In genomic region chr10:93418712-93419234, GRCm38 (mm10) we compare ENCODE assay signal across 13 mouse cellular contexts. TPM values are rescaled to one million over a fixed set of nuclear protein-coding genes. Genes with fewer than 3 reads are reported as not detected.
DNase-seq lines count a peak whose midpoint lies in the region; ATAC-seq and TF ChIP-seq lines count a peak whose summit lies in the region.
"Had no signal": no experiment of that assay in that cellular context is flagged by ENCODE, and none has a peak within 500 bp of the region (broad histone marks: within the 10 kb centered on the region; RNA-seq: fewer than 3 reads in every experiment).

No protein-coding gene starts in this region.

- ATAC-seq in midbrain, embryonic 11.5 days (ENCODE audit: low FRiP score), result no peak
- no peak for ATAC-seq in midbrain, postnatal 0 days (ENCODE audit: low FRiP score)
- ATAC-seq in kidney, embryonic 16.5 days (ENCODE audit: low FRiP score, low TSS enrichment), result peak; percentile 73; the same call in 1 of the 2 replicates
- ATAC-seq: midbrain, embryonic 16.5 days had no signal

- H3K4me3 ChIP-seq in midbrain, embryonic 11.5 days (ENCODE audit: low read depth, low read length), result no peak overlapping the region
- no peak overlapping the region for H3K4me3 ChIP-seq in midbrain, postnatal 0 days (ENCODE audit: low read depth, low read length)
- no peak overlapping the region for H3K4me3 ChIP-seq in kidney, embryonic 16.5 days (ENCODE audit: low read length)
- H3K4me3 ChIP-seq: liver, embryonic 15.5 days had no signal

- WGBS in midbrain, embryonic 11.5 days, result 92% methylated on average over 13 of the region's 13 CpGs
- WGBS in midbrain, postnatal 0 days, result 82% methylated on average over 13 of the region's 13 CpGs
- 69% methylated on average over 13 of the region's 13 CpGs for WGBS in kidney, embryonic 16.5 days

- no peaks in the 10 kb centered on the region for H3K4me1 ChIP-seq in midbrain, embryonic 11.5 days (ENCODE audit: control insufficient read depth, insufficient read depth, low read length)
- H3K4me1 ChIP-seq in midbrain, postnatal 0 days (ENCODE audit: insufficient read depth, low read length), result no peaks in the 10 kb centered on the region
- 0 out of 2 replicates have a peak, but pooled peaks cover 8% of the 10 kb centered on the region for H3K4me1 ChIP-seq in kidney, embryonic 16.5 days (ENCODE audit: insufficient read depth, low read length)

- H3K9me3 ChIP-seq in midbrain, embryonic 11.5 days (ENCODE audit: control insufficient read depth, low read length), result no peaks in the 10 kb centered on the region
- no peaks in the 10 kb centered on the region for H3K9me3 ChIP-seq in midbrain, postnatal 0 days (ENCODE audit: low read length)
- peaks cover 6% of the 10 kb centered on the region for H3K9me3 ChIP-seq in kidney, embryonic 16.5 days (ENCODE audit: low read length)
- H3K9me3 ChIP-seq: G1E; liver, embryonic 15.5 days had no signal

- H3K9ac ChIP-seq in midbrain, embryonic 11.5 days (ENCODE audit: low read length), result no peak overlapping the region
- no peak overlapping the region for H3K9ac ChIP-seq in midbrain, postnatal 0 days (replicated peaks; ENCODE audit: low read length, poor library complexity, severe bottlenecking)
- H3K9ac ChIP-seq in kidney, embryonic 16.5 days (replicated peaks; ENCODE audit: low read length), result no peak overlapping the region
- H3K9ac ChIP-seq: liver, embryonic 15.5 days had no signal

- TF ChIP-seq CTCF in midbrain, postnatal 0 days (IDR thresholded peaks at IDR 0.05), result no peak

- no peak overlapping the region for H3K4me2 ChIP-seq in midbrain, embryonic 11.5 days
- H3K4me2 ChIP-seq in midbrain, postnatal 0 days (ENCODE audit: low read depth, low read length, poor library complexity, severe bottlenecking), result no peak overlapping the region
- no peak overlapping the region for H3K4me2 ChIP-seq in kidney, embryonic 16.5 days (replicated peaks; ENCODE audit: low read depth, low read length)
- H3K4me2 ChIP-seq: liver, embryonic 15.5 days had no signal

- no peaks in the 10 kb centered on the region for H3K27me3 ChIP-seq in midbrain, embryonic 11.5 days (ENCODE audit: control insufficient read depth, insufficient read depth, low read length)
- no peaks in the 10 kb centered on the region for H3K27me3 ChIP-seq in midbrain, postnatal 0 days (ENCODE audit: insufficient read depth, low read length)
- H3K27me3 ChIP-seq in kidney, embryonic 16.5 days (ENCODE audit: insufficient read depth, low read length), result no peaks in the 10 kb centered on the region
- H3K27me3 ChIP-seq: liver, embryonic 15.5 days had no signal

- peak; percentile 60 for DNase-seq in adrenal gland, adult 2 months
- no peak for DNase-seq in adrenal gland, postnatal 10 days
- peak; percentile 53 for DNase-seq in midbrain, embryonic 11.5 days (ENCODE audit: low spot score, missing footprints)
- DNase-seq in midbrain, postnatal 0 days (ENCODE audit: low spot score), result no peak
- DNase-seq in cerebellum, postnatal 10 days, result no peak
- no peak for DNase-seq in T-cell, adult 2 months (ENCODE audit: low spot score)
- DNase-seq in thymus, adult 18-20 months, result no peak
- DNase-seq: cerebellum, adult 9-11 months; spleen, adult 18-20 months had no signal

- no peak overlapping the region for H3K27ac ChIP-seq in midbrain, embryonic 11.5 days (ENCODE audit: low read depth, low read length)
- no peak overlapping the region for H3K27ac ChIP-seq in midbrain, postnatal 0 days (ENCODE audit: low read depth, low read length)
- H3K27ac ChIP-seq in kidney, embryonic 16.5 days (ENCODE audit: low read length), result peak overlapping the region; percentile 78
- H3K27ac ChIP-seq: liver, embryonic 15.5 days had no signal

- no peaks in the 10 kb centered on the region for H3K36me3 ChIP-seq in midbrain, embryonic 11.5 days (ENCODE audit: control insufficient read depth, insufficient read depth, low read length)
- no peaks in the 10 kb centered on the region for H3K36me3 ChIP-seq in midbrain, postnatal 0 days (ENCODE audit: insufficient read depth, low read length)
- H3K36me3 ChIP-seq in kidney, embryonic 16.5 days (ENCODE audit: insufficient read depth, low read length), result no peaks in the 10 kb centered on the region
- H3K36me3 ChIP-seq: G1E; liver, embryonic 15.5 days had no signal

RNA-seq across cellular contexts. Expression of gene Lta4h, which starts 34.4 kb away (rescaled TPM):
- 10 to 100 TPM; 57.5 to 62.4 TPM for total RNA-seq in adrenal gland, adult 2 months (2021)
- 71.2 and 83.1 TPM in 2 replicates for polyA plus RNA-seq in adrenal gland, adult 2 months (2012; rRNA removed)
- 10 to 100 TPM; 59.3 to 72.5 TPM for total RNA-seq in adrenal gland, postnatal 10 days (2021)
- polyA plus RNA-seq in midbrain, embryonic 11.5 days (2014; fragmentation: Nextera tagmentation; extraction: Ambion mirVana), result 172 and 190 TPM in 2 replicates
- 56.2 and 65.8 TPM in 2 replicates for total RNA-seq in midbrain, postnatal 0 days (2014; rRNA removed)
- polyA plus RNA-seq in midbrain, postnatal 0 days (2015; fragmentation: Nextera tagmentation; extraction: Ambion mirVana), result 85.1 and 93.8 TPM in 2 replicates
- 177 and 178 TPM in 2 replicates for polyA plus RNA-seq in kidney, embryonic 16.5 days (2015; fragmentation: Nextera tagmentation; extraction: Ambion mirVana)

Comparison
In these comparisons a context has a peak if more than half of its experiments do, and no peak if none do; other contexts are left out.
1. DNase-seq: peak in adrenal gland, adult 2 months (single experiment) and midbrain, embryonic 11.5 days (single experiment); none in adrenal gland, postnatal 10 days (single experiment), midbrain, postnatal 0 days (single experiment), cerebellum, postnatal 10 days (0 of 2), T-cell, adult 2 months (single experiment) and thymus, adult 18-20 months (0 of 2).